Mouse (Mus musculus) adrenal gland, adult 2 months (tissue): Measurements from ENCODE around the gene Gm49320. TPM values are rescaled to one million over a fixed set of nuclear protein-coding genes. Genes with fewer than 3 reads are reported as not detected.

ENCODE experiments used
- DNase-seq: peaks from one replicate; pipeline ENCODE4 v3.0.0; 2021
- polyA plus RNA-seq: library from polyadenylated mRNA; depleted of rRNA; stranded (reverse); fragments of >200 nt; gene quantifications from 2 replicates; pipeline ENCODE4 v1.2.3, GENCODE M21; 2012; rRNA removed
- total RNA-seq, 2 experiments: library from RNA; stranded (reverse); gene quantifications; 2 replicates each; pipeline ENCODE4 v1.2.3; 2021

Gene Gm49320
- total and polyA plus RNA-seq, 3 experiments = 1.0 to 10.3 (median 1.2) TPM

DNA sequence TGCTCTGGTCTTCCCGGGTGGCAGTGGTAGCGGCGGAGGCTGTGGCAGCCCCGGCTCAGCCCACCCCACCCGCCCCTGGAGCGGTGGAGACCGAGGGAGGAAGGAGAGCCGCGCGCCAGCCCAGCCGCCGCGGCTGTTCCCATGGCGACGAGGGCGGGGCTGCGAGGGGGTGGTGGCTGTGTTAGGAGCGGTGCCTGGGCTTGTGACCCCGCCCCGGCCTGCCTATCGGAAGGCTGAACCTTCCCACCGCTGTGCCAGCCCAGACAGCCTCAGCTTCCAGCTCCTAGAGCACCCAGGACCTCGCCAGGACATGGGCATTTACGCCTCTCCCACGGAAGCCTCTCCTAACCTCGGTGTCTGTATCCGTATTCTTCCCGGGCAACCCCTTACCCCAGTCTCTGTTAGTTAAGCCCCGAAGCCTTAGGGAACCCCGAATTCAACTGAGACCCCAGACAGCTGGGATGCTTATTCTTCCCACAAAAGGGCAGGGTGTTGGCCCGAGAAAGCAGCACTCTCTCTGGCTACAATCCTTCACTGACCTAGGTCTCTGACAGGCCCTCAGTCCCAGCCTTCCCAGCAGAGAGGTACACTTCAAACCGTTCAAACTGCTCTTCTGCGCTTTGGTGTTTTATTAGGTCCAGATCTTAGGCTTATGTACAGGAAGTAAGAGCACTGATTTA lies 20.6 kb downstream of the Gm49320 start, which contains the start of gene Ctxn1:
Gene Ctxn1, minus strand, starts transcription at position 150 of the 680 bp plus-strand sequence.
- peak; percentile 98 for DNase-seq

DNA sequence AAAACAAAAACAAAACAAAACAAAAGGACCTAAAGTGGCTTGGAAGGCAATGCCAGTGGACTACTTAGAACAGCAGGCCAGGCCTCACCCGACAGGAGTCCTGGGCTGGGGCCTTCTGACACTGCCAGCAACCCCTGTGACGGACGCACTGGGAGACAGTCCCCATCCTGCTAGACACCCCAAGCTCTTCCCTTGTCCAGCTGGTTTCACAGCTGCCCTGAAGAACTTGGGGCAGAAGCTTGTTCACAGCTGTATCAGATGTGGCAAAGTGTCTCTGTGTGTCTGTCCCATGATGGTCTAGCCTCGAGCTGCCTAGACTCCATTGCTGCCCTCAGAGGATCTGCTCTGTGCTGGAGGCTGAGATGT lies 21.1 kb downstream of the Gm49320 start:
- DNase-seq = no peak

DNA sequence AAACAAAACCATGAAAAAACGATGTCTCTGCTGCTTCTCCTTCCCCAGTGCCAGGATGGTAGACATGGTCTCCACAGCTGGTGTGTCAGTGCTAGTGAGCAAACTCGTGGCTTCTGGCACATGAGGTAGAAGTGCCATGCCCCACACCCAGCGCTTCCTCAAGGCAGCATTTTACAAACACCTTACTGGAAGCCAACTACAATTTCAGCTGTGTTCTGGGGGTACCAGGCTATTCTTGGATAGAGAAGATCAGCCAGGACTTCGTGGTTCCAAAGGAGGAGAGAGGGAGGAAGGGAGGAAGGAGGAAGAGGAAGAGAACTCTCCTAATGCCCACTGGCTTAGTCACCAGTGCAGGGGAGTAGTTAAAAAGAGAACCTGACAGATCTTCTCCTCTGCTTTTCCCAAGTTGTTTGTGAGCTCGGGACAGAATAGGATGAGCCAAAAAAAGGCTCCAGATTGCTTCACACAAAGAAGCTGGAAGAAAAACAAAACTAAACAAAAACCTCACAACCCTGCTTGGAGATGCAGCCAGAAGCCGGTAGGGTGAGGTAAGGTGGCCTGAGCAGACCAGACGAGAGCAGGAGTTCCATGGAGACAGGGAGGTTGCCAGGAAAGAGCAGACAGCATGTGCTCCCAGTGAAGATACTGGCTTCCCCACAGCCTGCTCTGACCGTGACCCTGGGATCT lies 24.6 kb downstream of the Gm49320 start:
- no peak for DNase-seq

DNA sequence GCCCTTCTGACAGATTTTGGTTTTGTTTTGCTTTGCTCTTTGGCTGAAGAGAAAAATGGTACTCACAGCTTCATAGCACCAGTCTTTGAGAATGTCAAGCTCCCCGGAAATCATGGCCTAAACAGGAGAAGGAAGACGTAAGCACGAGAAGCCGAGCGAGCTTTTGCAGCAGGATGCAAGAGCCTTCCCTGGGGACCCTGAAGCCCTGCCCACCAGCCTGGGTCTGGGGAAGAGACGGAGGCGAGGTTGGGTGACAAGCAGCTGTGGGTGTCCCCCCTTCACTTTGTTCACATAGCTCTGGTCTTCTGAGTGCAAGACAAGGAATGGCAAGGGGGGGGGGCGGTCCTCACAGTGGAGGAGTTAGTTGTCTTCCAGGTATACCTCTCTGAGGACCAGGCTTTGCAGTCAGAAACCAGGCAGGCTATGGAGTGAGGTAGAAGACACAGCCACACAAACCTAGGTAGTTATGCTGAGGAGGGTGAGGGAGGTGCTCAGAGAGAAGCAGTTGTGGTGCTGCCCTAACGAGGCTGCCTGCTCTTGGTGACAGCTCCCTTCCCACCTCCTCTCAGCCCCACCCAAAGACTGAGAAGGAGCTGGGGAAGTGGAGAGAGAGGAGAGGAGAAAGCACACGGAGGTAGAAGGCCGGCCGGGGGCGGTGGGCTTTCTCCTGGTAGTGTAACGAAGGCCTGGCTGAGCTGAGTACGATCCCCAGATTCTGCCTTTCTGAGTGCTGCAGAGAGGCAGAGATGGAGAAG lies 26.7 kb downstream of the Gm49320 start:
- DNase-seq = no peak

DNA sequence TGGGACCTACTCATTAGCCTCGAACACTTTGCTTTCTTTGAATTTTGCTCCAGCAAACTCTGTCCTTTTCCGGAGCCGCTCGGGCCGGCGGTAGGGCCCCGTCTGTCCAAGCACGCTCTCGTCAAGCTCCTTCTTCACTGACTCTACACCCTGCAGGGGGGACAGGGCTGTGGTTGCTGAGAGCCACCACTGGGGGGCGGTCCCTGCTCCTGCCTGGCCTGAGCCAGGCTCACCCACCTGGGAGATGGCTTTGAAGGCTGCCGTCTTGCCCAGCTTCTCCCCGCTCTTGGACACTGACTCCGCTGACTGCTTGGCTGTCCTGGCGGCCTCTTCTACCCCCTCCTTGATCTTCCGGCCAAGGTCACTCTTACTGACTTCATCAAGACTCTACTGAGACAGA lies 29.0 kb downstream of the Gm49320 start:
- no peak for DNase-seq

DNA sequence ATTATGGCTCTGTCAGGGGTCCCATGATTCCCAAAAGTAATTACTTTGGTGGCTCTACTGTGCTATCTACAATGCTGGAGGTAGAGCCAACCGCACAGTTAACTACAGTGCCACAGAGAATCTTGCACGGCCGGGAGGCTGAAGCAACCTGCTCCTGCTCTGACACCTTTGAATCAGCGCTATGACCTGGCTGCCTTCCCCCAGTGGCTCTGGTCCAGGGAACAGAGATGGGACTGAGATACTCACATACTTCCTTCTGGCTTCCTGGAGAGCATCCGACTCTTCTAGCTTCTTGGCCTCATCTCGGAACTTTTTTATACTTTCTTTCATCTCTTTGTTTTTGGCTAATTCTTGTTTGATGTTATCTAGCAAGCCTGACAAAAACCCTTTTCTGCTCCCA lies 30.9 kb downstream of the Gm49320 start:
- no peak for DNase-seq

DNA sequence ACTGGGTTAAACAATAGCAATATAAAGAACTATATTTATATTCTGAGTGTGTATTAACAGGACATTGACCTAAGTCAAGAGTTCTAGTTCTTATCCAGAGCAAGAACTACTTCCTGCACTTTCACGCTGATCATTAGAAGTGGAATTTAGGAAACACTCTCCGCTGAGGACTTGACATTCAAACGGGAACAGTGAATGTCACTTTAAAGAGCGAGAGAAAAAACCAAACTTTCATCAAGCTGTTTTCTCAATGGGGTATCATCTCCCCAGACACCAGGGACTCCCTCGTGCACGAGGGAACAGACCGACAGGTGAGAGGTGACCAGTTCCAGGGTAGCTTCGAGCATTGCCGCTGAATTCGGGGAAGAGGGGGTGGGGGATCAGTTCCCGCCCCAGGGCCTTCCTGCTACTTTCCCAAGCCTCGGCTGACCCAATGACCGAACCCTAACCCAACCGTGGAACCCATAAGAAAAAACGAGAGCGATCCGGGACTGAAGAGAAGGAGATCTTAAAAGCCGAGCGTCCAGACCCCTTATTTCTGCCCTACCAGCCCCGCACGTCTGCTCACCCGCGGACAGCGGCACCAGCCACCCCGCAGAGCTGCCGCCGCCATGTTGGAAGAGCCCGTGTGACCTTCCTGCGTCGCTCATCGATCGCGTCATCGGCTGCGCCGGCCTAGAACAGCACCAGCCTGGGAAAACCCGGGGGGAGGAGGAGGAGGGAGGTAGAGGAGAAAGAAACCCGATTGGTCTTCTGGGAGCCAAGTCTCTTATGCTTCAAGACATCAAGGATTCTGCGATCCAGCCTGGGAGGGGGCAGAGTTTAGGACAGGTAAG lies 36.8 kb downstream of the Gm49320 start, which contains the start of gene Timm44:
Gene Timm44, minus strand, starts transcription at position 639 of the 836 bp plus-strand sequence.
- DNase-seq = peak; percentile 97

DNA sequence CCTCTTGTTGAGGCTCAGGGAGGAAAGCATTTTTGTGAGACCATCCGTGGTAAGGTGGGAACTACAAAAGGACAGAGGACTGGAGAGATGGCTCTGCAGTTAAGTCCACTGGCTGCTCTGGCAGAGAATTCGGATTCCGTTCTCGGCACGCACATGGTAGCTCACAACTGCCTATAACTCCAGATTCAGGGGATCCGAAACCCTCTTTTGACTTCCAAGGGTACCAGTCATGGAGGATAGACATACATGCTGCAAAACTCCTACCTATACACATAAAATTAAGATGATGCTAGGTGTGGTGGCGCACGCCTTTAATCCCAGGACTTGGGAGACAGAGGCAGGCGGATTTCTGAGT lies 37.4 kb downstream of the Gm49320 start:
- DNase-seq = no peak

DNA sequence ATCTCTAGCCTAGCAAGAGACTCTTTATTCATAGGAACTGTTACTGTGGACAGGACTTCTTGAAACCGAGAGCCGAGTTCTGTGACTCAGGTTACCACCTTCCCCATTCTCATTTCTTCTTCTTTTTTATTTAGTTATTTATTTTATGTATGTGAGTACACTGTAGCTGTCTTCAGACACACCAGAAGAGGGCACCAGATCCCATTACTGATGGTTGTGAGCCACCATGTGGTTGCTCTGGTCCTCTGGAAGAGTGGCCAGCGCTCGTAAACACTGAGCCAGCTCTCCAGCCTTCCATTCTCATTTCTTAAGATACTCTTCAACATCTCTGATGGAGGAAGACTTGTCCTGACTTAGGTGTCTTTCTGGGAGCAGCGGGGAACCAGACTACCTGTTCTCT lies 54.1 kb downstream of the Gm49320 start:
- DNase-seq = no peak

DNA sequence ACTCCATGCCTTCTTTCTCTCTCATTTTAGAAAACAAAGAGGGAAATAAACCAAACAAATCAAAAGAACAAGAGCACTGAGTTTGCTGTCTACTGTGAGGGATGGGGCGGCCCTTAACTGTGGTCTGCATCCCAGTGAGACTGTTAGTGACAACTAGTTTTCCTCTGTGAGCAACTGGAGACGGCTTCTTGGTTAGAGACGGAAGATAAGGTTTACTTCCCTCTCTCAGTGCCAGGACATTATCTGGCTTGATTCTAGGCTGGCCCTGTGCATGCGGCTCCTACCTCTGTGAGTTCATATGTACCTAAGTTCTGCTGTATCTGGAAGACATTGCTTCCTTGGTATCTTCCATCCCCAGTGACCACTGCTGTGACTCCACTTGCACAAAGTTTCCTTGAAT lies 59.2 kb downstream of the Gm49320 start:
- no peak for DNase-seq

Other genes starting within 250 kb of the Gm49320 start
- gene Cd209f, start 133.0 kb upstream of the Gm49320 start, total RNA-seq = 1 to 10 TPM; 1.1 to 4.0 TPM
- 1.9 and 5.5 TPM in 2 replicates for gene Cd209f, start 133.0 kb upstream of the Gm49320 start, polyA plus RNA-seq
- 1 to 10 TPM in 1 of 2 experiments, under 1 TPM in 1; 0.72 to 1.8 TPM for gene Cd209g, start 104.8 kb upstream of the Gm49320 start, total RNA-seq
- 2.3 and 4.6 TPM in 2 replicates for gene Cd209g, start 104.8 kb upstream of the Gm49320 start, polyA plus RNA-seq
- gene Evi5l, start 72.3 kb upstream of the Gm49320 start, total RNA-seq = 10 to 100 TPM; 33.8 to 38.2 TPM
- gene Evi5l, start 72.3 kb upstream of the Gm49320 start, polyA plus RNA-seq = 25.2 and 33.8 TPM in 2 replicates
- 1 to 10 TPM; 4.9 to 5.1 TPM for gene Prr36, start 21.4 kb upstream of the Gm49320 start, total RNA-seq
- 2.6 and 4.0 TPM in 2 replicates for gene Prr36, start 21.4 kb upstream of the Gm49320 start, polyA plus RNA-seq
- gene Lrrc8e, start 12.0 kb upstream of the Gm49320 start, total RNA-seq = 10 to 100 TPM; 19.3 to 24.2 TPM
- 8.4 and 14.3 TPM in 2 replicates for gene Lrrc8e, start 12.0 kb upstream of the Gm49320 start, polyA plus RNA-seq
- 10 to 100 TPM; 72.0 to 93.2 TPM for gene Map2k7, start 125 bp upstream of the Gm49320 start, total RNA-seq
- 81.3 and 90.6 TPM in 2 replicates for gene Map2k7, start 125 bp upstream of the Gm49320 start, polyA plus RNA-seq
- 10 to 100 TPM in 1 of 2 experiments, 1 to 10 TPM in 1; 8.2 to 11.4 TPM for gene Tgfbr3l, start 9.3 kb downstream of the Gm49320 start, total RNA-seq
- 207 and 268 TPM in 2 replicates for gene Tgfbr3l, start 9.3 kb downstream of the Gm49320 start, polyA plus RNA-seq
- 10 to 100 TPM; 26.6 to 29.4 TPM for gene Snapc2, start 14.2 kb downstream of the Gm49320 start, total RNA-seq
- gene Snapc2, start 14.2 kb downstream of the Gm49320 start, polyA plus RNA-seq = 60.6 and 60.7 TPM in 2 replicates
- 1 to 10 TPM; 7.7 to 9.1 TPM for gene Ctxn1, start 20.4 kb downstream of the Gm49320 start, total RNA-seq
- gene Ctxn1, start 20.4 kb downstream of the Gm49320 start, polyA plus RNA-seq = 18.4 and 21.8 TPM in 2 replicates
- 10 to 100 TPM; 85.8 to 98.6 TPM for gene Timm44, start 37.0 kb downstream of the Gm49320 start, total RNA-seq
- 69.2 and 76.8 TPM in 2 replicates for gene Timm44, start 37.0 kb downstream of the Gm49320 start, polyA plus RNA-seq
- gene Ccl25, start 86.3 kb downstream of the Gm49320 start, total RNA-seq = 10 to 100 TPM; 16.0 to 18.6 TPM
- 0.86 and 1.6 TPM in 2 replicates for gene Ccl25, start 86.3 kb downstream of the Gm49320 start, polyA plus RNA-seq
- 100 to 1,000 TPM in 1 of 2 experiments, 10 to 100 TPM in 1; 86.8 to 113 TPM for gene Elavl1, start 86.5 kb downstream of the Gm49320 start, total RNA-seq
- gene Elavl1, start 86.5 kb downstream of the Gm49320 start, polyA plus RNA-seq = 25.8 and 26.2 TPM in 2 replicates